Mouse (Mus musculus) liver, embryonic 14.5 days (tissue): Measurements from ENCODE around the gene Sgk1. TPM values are rescaled to one million over a fixed set of nuclear protein-coding genes. Genes with fewer than 3 reads are reported as not detected.

Experiments used
- ATAC-seq: fragments of 200-750 bp; cut with Nextera tagmentation; 2 replicates; pipeline ENCODE4 v1.8.0; 2017; ENCODE audit warnings: moderate number of reproducible peaks, mild to moderate bottlenecking, moderate library complexity; ENCODE audit not compliant: insufficient read depth
- DNase-seq, 3 experiments: peaks; one replicate each; pipeline ENCODE4 v3.0.0-alpha.2; 2012 to 2013; ENCODE audit warnings: low read depth in 3 of 3, low spot score in 3 of 3
- H3K27ac ChIP-seq: fragments of 300-500 bp; sonication (generic); 2 replicates; pipeline ENCODE4 v1.5.1; 2014; ENCODE audit warnings: moderate library complexity, mild to moderate bottlenecking, control low read depth, inconsistent platforms
- H3K27me3 ChIP-seq: fragments of 300-500 bp; sonication (generic); 2 replicates; pipeline ENCODE4 v1.6.1; 2014; ENCODE audit warnings: mild to moderate bottlenecking, low read length, moderate library complexity; ENCODE audit not compliant: control insufficient read depth, insufficient read depth
- H3K36me3 ChIP-seq: fragments of 300-500 bp; sonication (generic); replicated peaks from 2 replicates; pipeline ENCODE4 v1.6.1; 2014; ENCODE audit warnings: low read depth; ENCODE audit not compliant: control insufficient read depth, insufficient read depth
- H3K4me1 ChIP-seq, 2 experiments: fragments of 200-500 bp in 1 of 2; fragments of 300-500 bp in 1 of 2; sonication (generic) in 1 of 2; replicated peaks; 2 replicates each; pipeline ENCODE4 v1.6.1; 2012 to 2014; ENCODE audit warnings: antibody characterized with exemption in 1 of 2, inconsistent platforms in 1 of 2, low read length in 1 of 2; ENCODE audit not compliant: control insufficient read depth in 2 of 2, insufficient read depth in 2 of 2
- H3K4me2 ChIP-seq: fragments of 300-500 bp; sonication (generic); 2 replicates; pipeline ENCODE4 v1.6.1; 2014; ENCODE audit warnings: low read depth, mild to moderate bottlenecking, control low read depth, moderate library complexity
- H3K4me3 ChIP-seq, 2 experiments: fragments of 200-500 bp in 1 of 2; fragments of 300-500 bp in 1 of 2; sonication (generic) in 1 of 2; 2 replicates each; pipeline ENCODE4 v1.5.1; 2012 to 2014; ENCODE audit warnings: low read depth in 2 of 2, low read length in 2 of 2, mild to moderate bottlenecking in 2 of 2, control low read depth in 1 of 2, inconsistent platforms in 1 of 2, moderate library complexity in 1 of 2; ENCODE audit not compliant: insufficient read depth in 1 of 2
- H3K9ac ChIP-seq: fragments of 300-500 bp; sonication (generic); replicated peaks from 2 replicates; pipeline ENCODE4 v1.6.1; 2014; ENCODE audit warnings: mild to moderate bottlenecking, control low read depth, moderate library complexity
- H3K9me3 ChIP-seq: fragments of 300-500 bp; sonication (generic); 2 replicates; pipeline ENCODE4 v1.6.1; 2016; ENCODE audit warnings: low read length, mixed read lengths; ENCODE audit not compliant: control insufficient read depth
- CTCF ChIP-seq: IDR thresholded peaks from 2 replicates; pipeline ENCODE4 v1.5.1; 2016; ENCODE audit warnings: antibody characterized with exemption, low read depth, control low read depth
- EP300 ChIP-seq: IDR thresholded peaks from 2 replicates; pipeline ENCODE4 v1.6.1; 2016; ENCODE audit warnings: antibody characterized with exemption, low read depth
- WGBS: fragments of 180-500 bp; shearing (Covaris S2); extraction: QIAGEN DNeasy Blood & Tissue Kit; methylation state at CpG from one replicate; pipeline ENCODE4 v1.1.7; 2014; ENCODE audit not compliant: insufficient replicate concordance; 5-methylcytosine and 5-hydroxymethylcytosine counted together
- polyA plus RNA-seq, 2 experiments: library from polyadenylated mRNA; depleted of rRNA in 1 of 2; stranded (reverse) in 1 of 2; unstranded in 1 of 2; fragments of >200 nt; fragmentation: Nextera tagmentation in 1 of 2; extraction: Ambion mirVana in 1 of 2; gene quantifications; 2 replicates each; pipeline versions ENCODE4 v1.2.1 to v1.2.3; 2012 to 2014

The Sgk1 gene
- polyA plus RNA-seq, 2 experiments: 5.3 to 10.3 TPM

GRCm38 (mm10) chr10:22007802-22008172 is 125.8 kb downstream of the Sgk1 start:
- H3K27me3 ChIP-seq: no peaks in the 10 kb centered on the region
- no peak overlapping the region for H3K9ac ChIP-seq
- no peak overlapping the region for H3K4me3 ChIP-seq
- no peaks in the 10 kb centered on the region for H3K4me1 ChIP-seq
- ATAC-seq (no peak), DNase-seq (no peak)
- H3K4me2 ChIP-seq: no peak overlapping the region
- no peaks in the 10 kb centered on the region for H3K9me3 ChIP-seq
- WGBS: 25% methylated on average over 4 of the region's 4 CpGs
- no peak overlapping the region for H3K27ac ChIP-seq
- TF ChIP-seq CTCF (peak; percentile 19; the same call in 1 of the 2 replicates), EP300 (no peak)
- H3K36me3 ChIP-seq: no peaks in the 10 kb centered on the region

DNA sequence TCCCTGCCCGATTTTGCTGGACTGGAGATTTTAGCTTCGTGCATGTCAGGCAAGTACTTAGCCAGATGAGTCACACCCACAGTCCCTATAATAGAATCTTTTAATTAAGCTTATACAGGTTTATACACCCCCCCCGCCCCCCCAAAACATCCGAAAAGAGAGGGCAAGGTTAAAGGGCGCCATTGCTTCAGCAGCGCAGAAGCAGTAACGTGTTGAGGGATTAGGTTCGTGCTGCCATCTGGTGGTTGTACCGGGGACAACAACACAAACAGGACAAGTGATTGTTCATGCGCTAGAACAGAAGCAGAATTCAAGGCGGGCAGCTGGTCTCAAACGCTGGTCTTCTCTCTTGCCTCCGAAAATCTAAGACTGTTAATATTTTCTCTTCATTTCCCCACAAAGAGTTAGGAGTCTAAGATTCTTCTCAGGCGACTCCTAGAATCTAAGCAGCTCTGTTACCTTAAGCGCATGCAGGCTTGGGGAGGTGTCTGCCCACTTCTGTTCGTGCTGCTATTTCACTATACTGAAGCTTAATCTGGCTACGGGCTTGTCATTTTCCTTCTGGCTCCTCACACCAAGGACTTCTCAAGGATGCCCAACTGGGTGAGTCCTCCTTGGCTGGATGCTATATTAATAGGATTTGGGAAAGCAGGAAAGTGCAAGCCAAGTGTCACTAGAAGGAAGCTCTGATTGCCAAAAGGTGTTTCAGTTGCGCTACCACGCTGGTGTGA is 128.3 kb downstream of the Sgk1 start:
- Histone ChIP-seq H3K27me3 (no peaks in the 10 kb centered on the region), H3K9me3 (no peaks in the 10 kb centered on the region), H3K4me2 (no peak overlapping the region), H3K36me3 (no peaks in the 10 kb centered on the region), H3K27ac (no peak overlapping the region), H3K9ac (no peak overlapping the region), H3K4me3 (no peak overlapping the region), H3K4me1 (no peaks in the 10 kb centered on the region)
- no peak for ATAC-seq
- WGBS: 27% methylated on average over 19 of the region's 19 CpGs
- peak in 2 of 3 experiments; percentile 37 to 47 for DNase-seq
- no peak for TF ChIP-seq EP300
- TF ChIP-seq CTCF: peak; percentile 85

DNA sequence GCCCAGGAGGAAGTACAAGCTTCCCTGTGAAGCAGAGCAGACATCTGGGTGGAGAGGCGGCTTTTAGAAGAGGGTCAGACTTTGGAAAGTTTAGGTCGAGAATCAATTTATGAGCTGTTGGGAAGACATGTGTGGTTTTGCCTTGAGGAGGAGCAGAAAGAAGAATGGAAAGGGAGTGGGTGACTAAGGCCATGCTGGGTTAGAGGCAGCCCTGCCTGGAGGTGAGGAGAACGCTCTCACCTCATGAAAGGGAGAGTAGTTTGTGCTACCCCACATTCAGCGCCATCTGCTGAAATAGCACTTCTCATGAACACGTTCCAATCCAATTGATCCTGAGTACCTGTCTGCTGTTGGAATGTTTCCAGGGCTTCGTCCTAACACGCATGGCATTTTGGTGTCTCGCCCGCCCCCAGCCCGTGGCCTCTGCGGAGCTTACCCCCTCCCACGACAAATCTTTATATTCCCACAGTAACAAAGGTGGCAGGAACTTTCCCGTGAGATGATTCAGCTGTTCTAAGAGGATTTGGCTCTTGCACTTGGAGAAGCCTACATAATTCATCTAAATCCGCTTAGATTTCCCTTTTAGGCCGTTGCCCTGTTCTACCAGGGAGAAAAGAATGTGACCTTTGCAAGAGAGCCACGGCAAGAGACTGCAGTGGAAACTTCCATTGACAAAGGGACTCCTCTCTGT is 135.6 kb downstream of the Sgk1 start:
- Histone ChIP-seq H3K4me1 (no peaks in the 10 kb centered on the region), H3K9me3 (no peaks in the 10 kb centered on the region), H3K27ac (no peak overlapping the region), H3K36me3 (no peaks in the 10 kb centered on the region), H3K4me2 (no peak overlapping the region), H3K4me3 (no peak overlapping the region), H3K27me3 (no peaks in the 10 kb centered on the region), H3K9ac (no peak overlapping the region)
- no peak for TF ChIP-seq CTCF
- TF ChIP-seq EP300: no peak
- DNase-seq (no peak), ATAC-seq (no peak)
- 64% methylated on average over 16 of the region's 16 CpGs for WGBS

GRCm38 (mm10) chr10:22018618-22019017 is 136.6 kb downstream of the Sgk1 start:
- ATAC-seq: no peak
- no peak for DNase-seq
- no peaks in the 10 kb centered on the region for H3K9me3 ChIP-seq
- H3K27ac ChIP-seq: no peak overlapping the region
- no peak overlapping the region for H3K9ac ChIP-seq
- TF ChIP-seq EP300 (no peak), CTCF (peak; percentile 49)
- no peaks in the 10 kb centered on the region for H3K4me1 ChIP-seq
- no peak overlapping the region for H3K4me3 ChIP-seq
- H3K4me2 ChIP-seq: no peak overlapping the region
- WGBS: 74% methylated on average over 4 of the region's 4 CpGs
- no peaks in the 10 kb centered on the region for H3K36me3 ChIP-seq
- H3K27me3 ChIP-seq: no peaks in the 10 kb centered on the region

- Histone ChIP-seq H3K27ac (no peak overlapping the region), H3K4me3 (no peak overlapping the region), H3K36me3 (no peaks in the 10 kb centered on the region), H3K4me2 (no peak overlapping the region), H3K4me1 (no peaks in the 10 kb centered on the region), H3K27me3 (no peaks in the 10 kb centered on the region), H3K9ac (no peak overlapping the region), H3K9me3 (no peaks in the 10 kb centered on the region)
- DNase-seq: no peak
- ATAC-seq: no peak
- TF ChIP-seq CTCF: no peak
- WGBS: 9% methylated on average over 9 of the region's 9 CpGs
Observed at GRCm38 (mm10) chr10:22034303-22034702, 152.3 kb downstream of the Sgk1 start.
